Mouse (Mus musculus) adrenal gland, postnatal 14 days (tissue): ENCODE data around the gene 2900011O08Rik. TPM values are rescaled to one million over a fixed set of nuclear protein-coding genes. Genes with fewer than 3 reads are reported as not detected.
"Not testable (repeated sequence)": the region's sequence is repeated elsewhere in the genome, so short reads cannot be mapped to it uniquely, and the experiment has no call there.

Experiments
- DNase-seq: peaks from one replicate; pipeline ENCODE4 v3.0.0; 2021; ENCODE audit warnings: mixed read lengths
- total RNA-seq: library from RNA; stranded (reverse); gene quantifications from 2 replicates; pipeline ENCODE4 v1.2.3, GENCODE M21; 2021

The 2900011O08Rik gene
- total RNA-seq, 1 experiment from 2014 or later = 1.4 TPM

DNA sequence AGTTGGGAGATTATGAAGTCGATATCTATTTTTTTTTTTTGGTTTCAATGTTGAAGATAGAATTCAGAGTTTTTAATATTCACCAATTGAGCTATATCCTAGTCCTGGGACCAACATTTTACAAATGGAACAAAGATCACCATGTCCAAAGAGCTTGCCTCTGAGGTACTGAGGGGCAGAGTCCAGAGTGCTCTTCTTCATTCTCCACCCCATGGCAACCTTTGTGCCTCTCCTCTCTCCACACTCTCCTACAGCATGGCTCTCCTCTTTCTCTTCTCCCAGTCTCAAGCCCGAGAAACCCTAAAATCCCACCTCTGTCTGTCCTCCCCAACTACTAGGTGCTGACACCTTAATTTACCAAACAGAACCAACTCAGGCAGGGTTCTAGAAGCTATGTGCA lies 18.3 kb downstream of the 2900011O08Rik start:
- no peak for DNase-seq

DNA sequence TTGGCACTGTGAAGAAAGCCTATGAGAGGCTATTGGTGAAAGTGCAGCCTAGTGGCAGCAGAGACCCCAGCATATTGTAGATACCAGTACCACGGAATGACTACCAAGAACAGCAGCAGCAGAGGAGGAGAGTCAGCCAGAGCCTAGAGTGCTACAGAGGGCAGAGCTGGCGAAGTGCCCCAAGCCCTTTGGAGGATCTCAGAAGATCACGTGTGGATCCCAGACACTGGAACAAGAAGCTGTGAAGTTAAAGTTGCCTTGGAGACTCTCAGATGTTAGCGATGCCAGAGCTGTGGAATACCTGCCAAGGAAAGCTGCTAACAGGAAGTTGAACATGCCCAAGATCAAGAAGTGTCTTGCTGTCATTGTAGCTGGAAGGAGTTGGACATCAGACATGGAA lies 18.9 kb downstream of the 2900011O08Rik start:
- no peak for DNase-seq

DNA sequence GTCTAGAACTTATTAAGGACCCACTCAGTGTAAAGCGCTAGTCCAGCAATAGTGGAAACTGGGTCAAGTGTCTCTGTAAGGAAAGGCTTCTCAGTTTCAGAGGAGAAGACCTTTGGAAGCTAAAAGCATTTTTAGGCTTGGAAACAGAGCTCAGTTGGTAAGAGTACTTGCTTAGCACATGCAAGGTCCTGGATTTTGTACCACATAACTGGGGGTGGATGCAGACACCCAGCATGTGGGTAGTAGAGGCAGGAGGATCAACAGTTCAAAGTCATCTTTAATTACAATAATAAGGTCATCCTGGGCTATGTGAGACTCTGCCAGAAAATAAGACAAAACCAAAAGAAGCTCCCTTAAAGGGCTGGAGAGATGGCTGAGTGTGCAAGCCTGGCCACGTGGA lies 21.7 kb downstream of the 2900011O08Rik start:
- DNase-seq = no peak

DNA sequence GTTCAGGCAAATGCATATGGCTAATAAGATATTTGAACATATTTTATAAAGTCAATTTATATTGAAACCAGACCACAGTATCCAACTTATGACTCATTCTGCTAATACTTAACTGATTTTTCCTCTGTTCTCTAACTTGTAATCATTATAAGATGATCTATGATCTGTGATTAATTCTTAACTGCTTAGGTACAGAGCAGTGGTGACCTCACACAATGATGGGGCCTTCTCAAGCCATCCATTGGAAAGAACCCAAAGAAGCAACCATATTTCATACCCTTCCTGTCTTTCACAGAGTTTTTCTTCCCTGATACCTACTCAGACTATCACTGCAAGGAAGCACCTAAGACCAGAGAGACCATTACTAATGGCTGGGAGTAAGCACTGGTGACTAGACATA lies 22.3 kb downstream of the 2900011O08Rik start:
- DNase-seq = no peak

DNA sequence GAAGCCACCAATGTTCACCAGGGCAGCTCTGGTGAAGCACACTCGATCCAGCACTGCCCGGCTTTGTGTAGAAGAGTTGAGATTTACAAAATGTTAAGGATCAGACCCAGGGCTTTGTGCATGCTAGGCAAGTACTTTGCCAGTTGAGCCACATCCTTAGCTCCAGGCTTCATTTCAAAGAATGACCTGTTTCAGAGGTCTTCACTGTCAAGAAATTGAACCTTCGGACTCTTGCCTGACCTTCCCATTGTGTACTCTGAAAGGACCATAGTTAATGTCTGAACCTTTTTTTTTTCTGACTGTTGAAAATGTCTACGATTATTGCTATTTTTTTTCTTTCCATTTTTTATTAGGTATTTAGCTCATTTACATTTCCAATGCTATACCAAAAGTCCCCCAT lies 23.6 kb downstream of the 2900011O08Rik start:
- no peak for DNase-seq

DNA sequence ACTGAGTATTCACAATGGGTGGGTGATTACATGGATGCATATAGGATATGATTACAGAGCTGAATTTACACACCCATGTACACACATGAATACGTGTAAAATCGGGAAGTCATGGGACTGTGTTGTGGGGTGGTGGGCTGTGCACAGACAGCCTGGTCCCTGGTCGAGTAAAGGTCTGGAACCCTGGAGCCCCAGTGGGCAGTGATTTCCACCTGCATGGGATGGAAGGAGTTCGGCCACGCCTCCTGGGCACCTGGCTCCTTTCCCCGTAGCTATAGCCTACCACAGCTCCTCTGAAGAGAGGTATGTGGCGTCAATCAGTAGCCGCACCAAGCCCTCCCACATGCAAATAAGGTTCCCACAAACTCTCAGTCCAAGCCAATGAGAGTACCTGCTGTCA lies 30.9 kb downstream of the 2900011O08Rik start:
- no peak for DNase-seq

DNA sequence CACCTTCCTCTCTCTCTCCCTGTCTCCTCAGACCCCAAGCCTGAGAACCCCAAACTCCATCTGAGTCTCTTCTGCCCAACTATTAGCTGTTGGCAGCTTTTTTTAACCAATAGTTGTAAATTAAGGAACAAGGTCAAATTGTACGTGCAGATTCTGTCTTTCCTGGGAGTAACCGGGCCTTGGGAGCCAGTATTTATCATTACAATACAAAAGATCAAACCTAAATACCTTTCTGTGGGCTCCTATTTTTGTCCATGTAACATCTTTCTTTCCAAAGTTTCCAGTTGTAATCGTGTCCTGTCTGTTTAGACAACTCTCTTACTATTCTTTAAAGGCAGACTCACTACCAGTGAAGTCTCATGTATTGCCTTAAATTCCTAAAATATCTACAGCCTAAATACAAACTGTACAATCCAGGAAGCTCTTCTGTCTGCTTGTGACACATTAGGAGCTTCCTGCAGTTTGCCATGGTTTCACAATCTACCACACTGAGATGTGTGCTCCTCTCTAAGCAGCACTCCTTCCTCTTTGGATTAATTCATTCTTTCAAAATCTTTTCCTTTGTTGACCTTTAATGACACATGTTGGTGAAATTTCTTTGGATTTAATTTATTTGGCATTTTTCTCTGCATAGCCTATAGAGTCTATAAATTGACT lies 34.9 kb downstream of the 2900011O08Rik start:
- no peak for DNase-seq

DNA sequence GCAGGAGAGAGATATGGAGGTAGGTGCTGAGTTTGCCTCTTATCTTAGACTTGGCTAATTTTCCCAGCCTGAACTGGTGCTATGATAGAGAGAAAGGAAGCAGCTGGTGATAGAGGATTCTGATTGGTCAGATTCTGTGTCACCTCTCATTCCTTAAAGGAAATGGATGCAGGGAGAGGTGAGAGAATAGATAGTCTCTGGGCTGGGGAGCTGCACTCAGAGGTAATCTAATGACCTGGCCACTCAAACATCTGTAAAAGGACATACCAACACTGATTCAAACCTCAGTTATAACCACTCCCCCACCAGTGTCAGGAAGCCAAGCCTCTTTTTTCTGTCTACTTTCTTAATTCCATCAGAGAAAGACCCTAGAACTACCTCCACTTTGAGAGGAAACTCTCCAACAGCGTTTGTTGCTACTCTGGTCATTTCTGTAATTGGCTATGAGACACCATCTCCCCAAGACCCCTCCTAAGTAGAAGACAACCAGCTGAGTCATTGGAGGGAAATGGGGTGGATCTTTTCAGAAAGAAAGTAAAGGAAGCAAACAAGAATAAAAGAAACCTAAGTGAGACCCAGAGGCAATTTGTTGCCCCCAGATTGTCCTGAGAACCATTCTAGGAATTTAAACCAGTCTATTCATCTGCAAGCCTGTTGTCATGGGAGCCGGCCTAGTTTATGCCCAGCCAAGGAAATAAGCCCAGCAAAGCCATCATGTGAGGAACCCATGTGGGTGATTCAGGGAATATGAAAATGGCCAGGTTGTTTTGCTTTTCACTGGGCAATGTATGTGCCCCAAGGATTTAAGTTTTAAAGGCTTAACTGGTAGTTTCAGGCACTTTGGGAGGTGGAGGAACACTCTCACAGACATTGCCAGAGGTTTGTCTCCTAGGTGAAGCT lies 38.9 kb downstream of the 2900011O08Rik start:
- DNase-seq = no peak

DNA sequence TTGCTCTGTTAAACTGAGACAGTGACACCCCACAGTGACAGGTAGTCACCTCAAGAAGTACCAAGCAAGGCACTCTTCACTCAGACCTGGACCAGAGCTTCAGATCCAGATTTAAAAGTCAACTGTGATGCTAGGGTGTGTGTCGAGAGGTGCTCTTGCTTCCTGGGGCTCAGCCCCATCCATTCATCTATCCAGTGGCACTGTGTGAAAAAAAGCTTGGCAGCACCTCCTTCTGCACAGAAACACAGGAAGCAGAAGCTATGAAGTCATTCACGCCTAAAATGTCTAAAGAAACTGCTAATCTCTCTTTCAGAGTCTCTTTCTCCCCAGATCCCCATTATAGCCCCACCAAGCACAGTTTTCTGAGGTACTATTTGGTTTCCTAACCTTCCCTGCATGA lies 42.7 kb downstream of the 2900011O08Rik start:
- DNase-seq = no peak

DNA sequence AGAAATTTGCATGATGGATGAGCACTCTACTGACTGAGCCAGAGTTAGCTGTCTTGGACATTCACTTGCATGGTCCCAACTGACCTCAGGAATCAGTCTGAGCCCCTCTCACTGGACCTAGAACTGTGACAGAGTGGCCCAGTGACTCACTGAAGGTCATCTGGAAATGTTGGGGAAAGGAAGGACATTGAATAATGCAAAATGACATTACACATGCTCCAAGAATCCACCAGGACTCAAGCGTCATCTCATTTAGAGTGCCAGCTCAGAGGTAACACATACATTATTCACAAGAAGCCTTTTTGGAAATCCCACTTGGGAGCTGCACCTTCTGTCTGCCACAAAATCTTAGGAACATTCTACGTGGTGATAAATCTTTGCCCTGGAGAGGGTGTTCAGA lies 43.4 kb downstream of the 2900011O08Rik start:
- DNase-seq = peak; percentile 27

DNA sequence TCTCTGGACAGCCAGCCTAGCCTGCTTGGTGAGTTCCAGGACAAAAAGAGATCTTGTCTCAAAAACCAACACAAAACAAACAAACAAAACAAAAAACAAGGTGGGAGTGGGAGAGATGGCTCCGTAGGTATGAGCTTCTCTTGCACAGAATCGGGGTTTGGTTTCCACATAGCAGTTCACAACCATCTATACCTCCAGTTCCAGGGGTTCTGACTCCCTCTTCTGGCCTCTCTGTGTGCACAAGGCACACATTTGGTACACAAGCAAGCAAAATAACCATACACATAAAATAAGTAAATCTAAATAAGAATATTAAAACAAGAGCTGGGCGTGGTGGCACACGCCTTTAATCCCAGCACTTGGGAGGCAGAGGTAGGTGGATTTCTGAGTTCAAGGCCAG lies 44.2 kb downstream of the 2900011O08Rik start:
- no peak for DNase-seq

DNA sequence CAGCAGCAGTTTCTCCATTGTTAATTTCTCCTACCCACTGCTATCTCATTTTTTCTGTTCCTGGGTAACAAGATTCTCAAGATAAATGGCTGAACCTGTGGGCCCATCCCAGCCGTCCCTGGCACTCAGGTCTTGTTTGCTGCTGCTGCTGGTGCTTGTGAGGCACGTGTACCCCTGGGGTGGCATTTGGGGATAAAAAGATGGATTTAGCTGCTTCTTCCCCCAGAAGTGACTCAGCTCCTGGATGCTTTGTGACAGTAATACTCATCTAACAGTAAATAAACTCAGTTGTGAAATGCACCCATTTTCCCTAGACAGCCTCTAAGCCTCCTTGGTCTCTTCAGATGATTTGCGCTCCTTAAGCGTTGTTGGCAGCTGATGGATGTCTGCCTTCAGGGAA lies 46.7 kb downstream of the 2900011O08Rik start:
- DNase-seq = no peak

DNA sequence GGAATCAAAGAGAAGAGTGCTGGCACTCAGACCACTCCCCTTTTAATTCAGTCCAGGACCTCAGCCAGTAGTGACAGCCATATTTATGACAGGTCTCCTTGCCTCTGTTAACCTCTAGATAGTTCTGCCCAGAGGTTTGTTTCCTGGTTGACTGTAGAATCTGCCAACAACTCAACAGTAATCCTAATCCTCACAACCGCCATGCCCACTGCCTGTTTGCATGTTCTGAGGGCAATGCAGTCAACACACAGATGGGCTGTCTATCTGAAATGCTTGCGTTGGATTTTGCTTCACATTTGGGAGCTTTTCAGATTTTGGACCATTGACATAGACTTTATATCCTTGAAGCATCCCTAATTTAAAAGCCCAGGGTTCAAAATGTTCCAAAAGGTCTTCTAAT lies 56.0 kb downstream of the 2900011O08Rik start:
- DNase-seq = no peak

DNA sequence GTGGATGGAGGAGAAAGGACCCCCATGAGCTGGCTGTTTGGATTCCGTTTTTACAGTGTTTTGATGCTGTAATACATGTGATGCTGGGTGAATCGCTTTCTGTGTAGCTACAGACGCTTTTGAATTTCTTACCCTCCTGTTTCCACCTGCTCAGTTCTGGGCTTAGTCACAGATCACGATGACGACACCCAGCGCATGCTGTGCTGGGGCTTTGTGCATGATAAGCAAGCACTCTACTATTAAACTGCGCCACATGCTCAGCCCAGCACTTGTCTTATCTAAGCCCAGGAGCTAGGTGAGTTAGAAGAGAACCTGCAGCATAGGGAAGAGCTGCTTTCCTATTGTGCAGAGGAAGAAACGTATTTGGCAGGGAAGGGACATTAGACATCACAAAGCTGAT lies 58.3 kb downstream of the 2900011O08Rik start:
- DNase-seq = no peak

DNA sequence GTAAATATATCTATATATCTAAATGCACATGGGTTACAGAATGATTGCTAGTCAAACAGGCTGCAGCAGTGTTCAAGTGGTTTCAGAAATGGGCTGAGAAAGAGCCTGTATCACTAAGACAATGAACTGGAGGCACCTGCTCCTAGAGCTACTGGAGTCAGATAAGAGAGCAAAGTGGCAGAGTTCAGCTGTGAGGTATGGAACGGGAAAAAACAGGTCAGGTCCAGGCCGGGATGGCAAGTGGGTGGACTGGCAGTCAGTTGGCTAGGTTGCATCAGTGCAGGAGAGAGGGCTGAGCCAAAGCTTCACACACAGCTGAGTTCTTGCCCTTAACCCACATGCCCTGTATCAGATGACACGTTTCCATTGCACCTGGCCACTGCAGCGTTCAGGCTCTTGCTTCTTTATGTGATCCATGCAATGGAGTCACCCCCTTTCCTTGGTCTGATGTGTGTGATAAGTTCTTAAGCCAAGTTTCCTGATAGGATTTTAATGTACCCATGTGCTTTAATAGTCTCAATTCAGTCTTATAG lies 59.9 kb downstream of the 2900011O08Rik start:
- DNase-seq = no peak

DNA sequence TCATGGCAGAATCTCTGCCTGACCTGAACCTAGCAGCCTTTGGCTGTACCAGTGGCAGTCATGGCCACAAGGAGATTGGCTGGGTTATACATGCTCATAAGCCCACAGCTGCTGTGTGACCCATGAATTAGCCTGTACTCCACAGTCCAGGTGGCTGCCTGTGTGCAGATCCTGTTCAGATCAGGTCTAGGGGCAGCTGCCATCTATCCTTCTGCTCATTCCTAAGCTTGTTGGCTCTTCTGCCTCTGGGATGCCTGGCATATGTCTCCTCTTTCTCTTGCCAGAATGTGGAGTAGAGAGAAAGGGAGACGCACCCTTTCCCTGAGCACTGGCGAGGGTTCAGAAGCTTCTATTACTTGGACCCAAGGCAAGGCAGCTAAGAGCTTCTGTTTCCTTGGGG lies 65.8 kb downstream of the 2900011O08Rik start:
- no peak for DNase-seq

DNA sequence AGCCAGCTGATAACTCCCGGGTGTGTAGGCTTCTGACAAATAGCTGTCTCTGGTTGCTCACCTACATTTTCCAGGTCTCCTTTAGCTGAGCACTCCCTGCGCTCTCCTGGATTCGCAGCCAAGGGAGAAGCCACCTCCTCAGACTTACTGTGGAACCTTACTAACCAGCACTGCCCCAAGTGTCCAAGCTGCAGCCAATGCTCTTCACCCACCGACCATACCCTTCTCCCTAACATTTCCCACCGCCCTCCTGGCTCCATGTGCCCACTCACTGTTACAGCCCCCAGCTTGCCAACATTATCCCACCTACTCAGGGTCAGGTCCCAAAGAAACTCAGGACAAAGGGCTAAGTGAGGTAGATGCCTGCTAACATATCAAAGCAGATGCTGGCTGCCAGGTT lies 66.7 kb downstream of the 2900011O08Rik start:
- DNase-seq = no peak

DNA sequence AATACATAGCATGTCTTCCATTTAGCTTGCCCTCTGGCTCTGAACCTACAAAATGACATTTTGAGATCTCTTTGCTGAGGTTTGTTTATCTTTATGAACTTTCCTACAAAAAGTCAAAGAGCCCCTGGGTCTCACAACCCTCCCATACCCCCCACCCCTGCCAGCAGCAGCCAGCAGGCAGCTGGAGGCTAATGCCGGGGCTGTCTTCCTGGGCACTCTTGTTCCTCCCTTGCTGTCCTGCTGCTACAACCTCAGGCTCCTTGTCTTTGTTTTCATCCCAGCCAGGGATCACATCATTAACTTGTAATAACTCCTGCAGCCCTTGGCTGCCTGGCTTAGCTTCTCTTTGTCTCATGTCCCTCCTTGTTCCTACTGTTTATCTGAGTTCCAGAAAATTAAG lies 68.9 kb downstream of the 2900011O08Rik start:
- DNase-seq = no peak

DNA sequence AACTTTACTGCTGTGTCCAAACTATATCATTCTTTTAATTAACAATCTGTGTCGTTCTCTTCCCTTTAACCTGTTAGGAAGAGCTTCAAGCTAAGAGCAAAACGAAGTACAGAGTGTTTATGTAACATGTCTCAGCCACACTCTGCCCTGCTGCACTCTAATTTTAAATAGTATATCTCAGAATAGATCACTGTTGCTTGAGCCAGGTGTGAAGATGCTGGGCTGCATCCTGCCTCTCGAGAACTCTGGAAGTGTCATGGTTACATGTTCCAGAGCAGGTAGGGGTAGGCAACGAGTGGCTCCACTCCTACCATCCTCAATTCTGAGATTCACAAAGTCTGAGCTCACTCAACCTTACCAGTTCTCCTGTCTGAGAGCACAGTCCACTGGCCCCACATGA lies 70.3 kb downstream of the 2900011O08Rik start:
- DNase-seq = no peak

DNA sequence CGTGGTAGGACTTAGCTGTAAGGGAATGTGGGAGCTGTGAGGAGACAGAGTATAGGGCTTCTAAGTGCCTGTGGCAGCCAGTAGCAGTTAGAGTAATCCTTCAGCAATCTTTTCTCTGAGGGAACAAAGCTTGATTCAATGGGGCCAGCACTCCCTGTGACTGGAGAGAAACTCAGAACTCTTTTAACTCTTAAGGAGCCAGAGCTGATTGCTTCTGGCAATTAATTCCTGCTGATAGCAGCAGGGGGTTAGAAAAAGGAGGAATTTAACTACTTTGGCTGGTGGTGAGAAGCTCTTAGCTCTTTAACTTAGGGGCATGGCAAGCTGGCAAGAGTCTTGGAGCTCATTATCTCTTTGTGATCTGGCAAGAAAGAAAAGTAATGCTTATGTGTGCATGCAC lies 72.1 kb downstream of the 2900011O08Rik start:
- no peak for DNase-seq

DNA sequence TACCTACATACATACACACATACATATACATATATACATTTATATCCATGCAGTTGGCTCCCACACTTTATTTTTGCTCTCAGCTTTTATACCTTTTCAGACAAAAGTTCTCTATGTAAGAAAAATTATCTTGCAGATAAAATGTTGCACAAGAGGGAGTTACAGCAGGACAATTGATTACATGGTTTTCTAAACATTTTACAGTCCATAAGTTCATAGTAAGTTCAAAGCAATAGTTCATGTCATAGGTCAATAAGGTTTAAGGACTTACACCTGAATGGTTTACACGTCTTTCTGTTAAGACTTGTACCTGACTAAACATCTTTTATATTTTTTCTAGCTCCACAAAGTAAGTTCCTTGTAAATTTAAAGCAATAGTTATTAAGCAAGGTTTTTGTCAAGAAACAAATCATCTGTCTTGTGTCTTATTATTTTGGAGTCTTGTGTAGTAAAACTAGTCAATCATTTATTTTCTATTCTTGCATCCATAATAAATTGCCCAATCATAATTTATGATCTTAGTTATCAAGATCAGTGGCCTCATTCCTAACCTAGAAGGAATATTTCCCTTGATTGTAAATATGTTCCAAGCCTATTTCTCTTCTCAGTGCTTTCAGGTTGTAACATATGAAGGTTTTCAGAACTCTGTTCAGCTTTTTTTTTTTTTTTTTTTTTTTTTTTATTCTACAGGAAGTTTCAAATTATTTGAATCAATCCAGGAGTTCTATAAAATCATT lies 72.9 kb downstream of the 2900011O08Rik start:
- DNase-seq = no peak

DNA sequence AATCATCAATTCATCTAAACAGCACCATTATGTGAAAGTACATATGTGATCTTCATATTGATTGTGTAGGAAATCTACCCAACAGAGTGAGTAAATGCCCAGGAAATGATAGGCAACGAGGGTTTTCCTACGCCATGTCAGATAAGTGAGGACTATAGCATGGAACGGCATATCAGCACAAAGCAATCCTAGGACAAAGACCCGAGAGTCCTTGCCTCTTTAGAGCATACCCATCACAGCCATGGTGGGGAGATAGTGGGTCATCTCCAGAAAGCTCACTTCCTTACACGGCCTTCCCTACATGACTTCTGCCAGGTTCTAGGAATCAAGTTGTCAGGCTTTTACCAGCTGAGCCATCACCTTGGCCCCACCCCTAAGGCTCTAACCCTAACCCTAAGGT lies 73.5 kb downstream of the 2900011O08Rik start:
- DNase-seq = no peak

DNA sequence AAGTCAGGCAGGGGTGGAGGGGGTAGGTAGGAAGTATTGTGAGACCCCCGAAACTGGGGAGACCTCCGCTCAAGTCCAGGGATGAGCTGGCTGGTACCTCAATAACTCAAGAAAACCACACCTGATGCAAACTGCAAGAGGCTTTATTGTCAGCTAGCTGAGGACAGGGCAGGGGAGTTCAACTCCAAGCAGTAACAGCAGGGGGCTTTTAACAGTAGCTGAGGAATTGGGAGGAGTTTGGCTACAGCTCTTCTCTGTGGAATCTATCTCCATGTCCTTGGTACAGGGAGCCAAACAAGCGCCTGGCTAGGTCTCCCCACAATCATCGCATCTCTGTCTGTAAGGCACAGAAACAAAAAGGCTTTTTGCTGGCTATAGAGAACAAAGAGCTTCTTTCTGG lies 80.2 kb downstream of the 2900011O08Rik start:
- not testable (repeated sequence) for DNase-seq
